Mouse (Mus musculus) adrenal gland, postnatal 10 days (tissue): ENCODE measurements around the gene Prss47. TPM values are rescaled to one million over a fixed set of nuclear protein-coding genes. Genes with fewer than 3 reads are reported as not detected.

ENCODE experiments used
- DNase-seq: peaks from one replicate; pipeline ENCODE4 v3.0.0; 2021; ENCODE audit warnings: mixed read lengths
- long read RNA-seq, 2 experiments: library from polyadenylated mRNA; stranded (forward); transcript quantifications; one replicate each; pipeline ENCODE4 v2.0.0; 2021
- total RNA-seq, 2 experiments: library from RNA; stranded (reverse); gene quantifications; 2 replicates each; pipeline ENCODE4 v1.2.3; 2021

Prss47 gene
- not detected for total RNA-seq
- long read RNA-seq, experiment 1, result 0 reads
- long read RNA-seq, experiment 2, result 0 reads

DNA sequence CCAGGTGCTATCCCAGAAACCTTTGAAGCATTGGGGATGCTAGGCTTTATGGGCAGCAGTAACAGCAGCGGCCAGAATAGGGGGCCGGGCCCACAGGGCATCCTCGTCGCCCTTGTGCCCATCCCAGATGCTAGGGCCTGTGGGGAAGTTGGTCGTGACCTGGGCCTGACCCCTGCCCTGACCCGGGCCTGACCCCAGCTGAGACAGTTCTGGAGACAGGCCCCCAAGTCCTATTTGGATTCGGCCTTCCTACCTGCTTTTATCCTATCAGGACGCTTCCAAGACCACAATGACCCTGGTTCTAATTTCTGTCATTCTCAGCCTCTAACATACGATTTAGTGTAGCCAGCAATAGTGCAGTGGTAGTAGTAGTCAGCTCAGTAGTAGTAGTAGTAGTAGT lies at the start of gene Prss47:
Gene Prss47 (minus strand): TSS at position 101 of the 400 bp plus-strand sequence.
- no peak for DNase-seq

DNA sequence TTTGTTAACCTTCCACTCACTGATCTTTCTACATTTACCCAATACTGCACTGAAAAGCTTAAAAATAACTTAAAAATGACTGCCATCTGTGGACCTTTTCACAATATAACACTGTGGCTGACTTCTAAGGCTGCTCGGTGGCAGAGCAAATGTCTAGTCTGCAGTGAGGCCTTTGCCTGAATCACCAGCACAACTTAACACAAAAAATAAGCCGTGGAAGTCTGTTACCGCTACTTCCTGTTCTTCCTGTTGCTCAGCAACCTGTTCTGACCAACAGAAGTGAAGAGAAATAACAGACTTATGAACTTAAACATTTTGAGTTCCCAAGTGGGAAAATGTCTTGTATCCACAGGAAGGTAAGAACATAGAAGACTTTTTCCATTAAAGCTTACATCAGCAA lies 48.7 kb upstream of the Prss47 start:
- no peak for DNase-seq

DNA sequence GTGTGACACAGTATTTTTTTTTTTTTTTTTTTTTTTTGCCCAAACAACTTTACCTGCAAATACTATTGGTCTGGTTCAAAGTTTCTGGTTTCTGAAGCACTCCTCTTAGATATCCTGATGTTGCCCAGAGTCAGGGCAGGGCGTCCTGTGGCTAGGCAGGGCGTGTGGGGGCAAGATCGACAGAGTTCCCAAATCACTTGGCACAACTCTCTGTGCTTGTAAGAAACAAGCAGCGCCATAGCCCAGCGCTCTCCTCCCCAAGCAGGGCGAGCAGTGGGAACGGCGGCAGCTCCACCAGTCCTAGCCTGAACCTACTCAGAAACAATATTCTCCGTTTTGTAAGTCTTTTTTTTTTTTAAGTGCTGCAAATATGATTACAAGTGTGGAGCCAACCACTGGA lies 48.1 kb upstream of the Prss47 start:
- DNase-seq, result no peak

DNA sequence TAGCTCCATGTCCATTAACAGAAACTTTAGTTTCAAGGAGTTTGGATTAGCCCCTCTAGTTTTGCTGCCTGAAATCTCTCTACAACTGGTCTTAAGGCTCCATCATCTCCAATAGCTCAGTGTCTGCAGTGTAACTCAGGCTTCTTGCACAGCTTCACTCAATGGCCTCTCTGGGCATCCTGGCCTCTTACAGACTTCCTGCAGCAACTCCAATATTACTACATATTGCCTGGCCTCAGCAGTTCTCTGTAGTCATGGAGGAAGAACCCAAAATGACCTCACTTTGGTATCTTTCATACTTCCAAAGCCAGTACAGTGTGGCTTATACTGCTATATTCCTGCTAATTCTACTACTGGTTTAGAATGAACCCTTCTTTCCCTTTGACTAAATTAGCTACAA lies 44.5 kb upstream of the Prss47 start:
- DNase-seq, result no peak

DNA sequence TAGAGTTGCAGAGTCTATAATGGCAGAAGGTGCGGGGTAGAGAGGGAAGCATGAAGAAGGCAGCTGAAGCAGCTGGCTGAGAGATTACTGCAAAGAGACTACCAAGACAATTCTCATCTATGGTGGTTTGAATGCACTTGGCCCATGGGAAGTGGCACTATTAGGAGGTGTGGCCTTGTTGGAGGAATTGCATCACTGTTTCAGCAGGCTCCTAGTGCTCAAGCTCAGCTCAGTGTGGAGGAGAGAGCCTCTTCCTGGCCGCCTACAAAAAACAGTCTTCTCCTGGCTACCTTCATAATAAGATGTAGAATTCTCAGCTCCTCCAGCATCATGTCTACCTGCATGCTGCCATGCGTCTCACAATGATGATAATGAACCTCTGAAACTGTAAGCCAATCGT lies 43.4 kb upstream of the Prss47 start:
- DNase-seq, result no peak

DNA sequence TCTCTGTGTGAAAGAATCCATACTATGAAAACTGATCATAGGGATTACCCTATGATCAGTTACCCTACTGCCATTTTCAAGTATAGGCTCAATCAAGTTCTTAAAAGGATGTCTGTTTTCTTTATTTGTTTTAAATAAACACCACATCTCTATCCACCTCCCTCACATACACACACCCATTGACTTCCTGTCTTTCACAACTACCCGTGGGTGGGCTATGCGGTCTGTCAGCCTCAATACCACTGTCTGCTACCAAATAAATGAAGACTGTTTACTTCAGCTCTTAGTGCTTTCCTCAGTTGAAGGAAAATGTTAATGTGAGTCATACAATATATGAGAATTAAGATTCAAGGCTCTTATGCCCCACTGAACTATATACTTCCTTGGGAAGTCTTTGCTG lies 17.4 kb upstream of the Prss47 start:
- DNase-seq, result no peak

DNA sequence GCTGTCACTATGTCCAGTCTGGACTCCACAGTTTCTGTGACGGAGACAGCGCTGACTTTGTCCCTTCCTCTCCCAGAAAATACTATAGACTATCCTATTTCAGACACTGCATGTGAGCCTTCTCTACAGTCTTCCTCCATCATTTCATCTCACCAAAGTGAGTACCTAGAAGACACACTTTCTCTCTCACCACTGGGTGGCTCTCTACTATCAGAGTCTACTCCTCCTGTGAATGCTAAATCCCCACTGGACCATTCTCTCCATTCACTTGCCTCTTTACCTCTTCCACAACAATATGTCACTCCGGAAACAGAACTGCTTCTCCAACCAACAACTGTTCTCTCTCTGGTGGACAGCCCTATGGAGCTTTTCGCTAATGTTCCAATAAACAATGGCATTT lies 17.5 kb downstream of the Prss47 start:
- DNase-seq, result peak; percentile 3

DNA sequence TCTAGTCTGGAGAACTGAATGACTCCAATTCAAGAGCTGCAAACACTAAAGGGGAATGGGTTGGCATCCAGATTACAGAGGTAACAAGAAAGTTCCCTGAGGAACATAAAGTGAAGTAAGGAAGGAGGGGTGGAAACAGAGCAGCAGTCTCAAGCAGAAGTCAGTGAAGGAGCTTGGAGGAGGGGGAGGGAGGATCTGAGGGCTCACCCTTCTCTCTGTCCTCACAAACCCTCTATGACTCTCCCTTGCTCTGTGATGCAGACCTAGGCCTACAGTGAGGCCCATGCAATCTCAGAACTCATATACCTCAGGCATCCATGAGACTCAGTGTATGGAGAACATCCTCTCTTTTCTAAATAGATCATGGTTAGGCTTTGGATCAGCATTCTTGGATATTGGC lies 19.8 kb downstream of the Prss47 start, which contains the start of gene Spata31d1c:
Gene Spata31d1c (plus strand): TSS at position 301 of the 400 bp plus-strand sequence.
- DNase-seq, result no peak

DNA sequence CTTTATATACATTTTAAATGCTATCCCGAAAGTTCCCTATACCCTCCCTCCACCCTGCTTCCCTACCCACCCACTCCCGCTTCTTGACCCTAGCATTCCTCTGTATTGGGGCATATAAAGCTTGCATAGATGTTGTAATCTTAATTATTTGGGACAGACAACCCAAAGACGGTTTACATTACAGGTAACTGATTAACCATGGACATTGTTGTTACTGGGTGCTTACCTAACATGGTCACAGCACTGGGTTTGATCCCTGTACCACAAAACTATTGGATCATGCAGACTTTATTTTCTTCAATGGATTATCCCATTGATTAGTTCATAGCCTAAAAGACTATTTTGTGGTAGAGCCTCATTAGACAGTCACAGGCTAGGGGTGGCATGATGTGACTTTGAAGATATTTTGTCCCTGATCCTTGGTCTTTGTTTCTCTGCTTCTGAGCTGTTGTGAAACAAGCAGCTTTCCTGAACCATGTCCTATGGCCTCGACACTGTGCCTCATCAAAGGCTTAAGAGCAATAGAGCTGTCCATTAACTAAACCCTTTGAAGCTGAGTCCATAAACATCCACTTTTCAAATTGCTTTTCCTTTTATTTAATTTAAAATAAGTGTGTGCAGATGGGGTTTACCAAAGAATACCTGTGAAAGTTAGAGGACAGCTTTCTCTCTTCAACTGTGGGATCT lies 41.4 kb downstream of the Prss47 start:
- no peak for DNase-seq

DNA sequence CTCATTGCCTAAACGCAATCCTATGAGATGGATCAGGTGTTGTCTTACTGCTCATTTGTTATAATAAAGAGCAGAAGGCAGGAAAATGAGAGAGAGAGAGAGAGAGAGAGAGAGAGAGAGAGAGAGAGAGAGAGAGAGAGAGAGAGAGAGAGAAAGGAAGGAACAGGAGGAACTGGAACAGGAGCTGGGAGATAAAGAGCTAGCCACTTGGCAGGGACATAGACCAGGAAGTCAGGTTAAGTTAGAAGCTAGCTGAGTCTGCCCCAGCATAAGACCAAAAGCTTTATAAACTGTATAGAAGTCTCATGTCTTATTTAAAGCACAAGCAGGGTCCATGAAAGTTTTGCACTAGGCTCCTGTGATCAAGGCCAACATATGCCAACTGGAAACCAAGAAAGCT lies 44.6 kb downstream of the Prss47 start:
- no peak for DNase-seq

DNA sequence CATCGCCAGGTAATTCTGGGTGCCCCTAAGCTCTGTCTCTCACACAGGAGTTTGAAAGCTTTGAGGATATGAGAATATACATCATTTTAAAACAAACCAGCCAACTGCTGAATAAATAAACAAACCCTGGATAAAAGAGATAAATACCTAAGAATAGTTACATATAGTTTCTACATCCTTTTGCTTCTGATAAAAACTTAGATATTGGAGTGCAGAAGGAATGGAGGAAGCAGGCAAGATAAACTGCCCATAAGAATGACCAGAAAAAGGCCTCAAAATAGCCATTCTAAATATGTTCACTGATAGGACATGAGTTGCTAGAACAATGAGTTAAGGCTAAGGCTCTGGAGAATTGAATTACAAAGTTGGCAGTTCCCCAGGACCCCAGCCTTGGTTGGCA lies 45.8 kb downstream of the Prss47 start:
- peak; percentile 18 for DNase-seq

DNA sequence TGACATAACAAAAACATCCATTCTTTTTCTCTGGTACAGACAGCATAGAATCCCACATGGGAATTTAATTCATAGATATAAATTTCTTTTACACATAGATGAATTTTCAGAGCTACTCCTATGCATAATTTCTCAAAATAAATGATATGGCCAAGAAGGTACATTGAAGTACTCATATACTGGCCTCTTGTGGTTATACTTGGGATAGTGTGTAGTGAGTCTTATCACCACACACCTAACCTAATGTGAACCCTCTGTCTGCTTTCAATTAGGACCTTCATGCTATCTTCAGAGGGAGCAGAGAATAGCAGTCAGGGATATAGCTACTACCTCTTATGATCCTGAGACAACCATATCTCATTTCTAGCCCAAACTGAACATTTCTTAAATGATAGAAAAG lies 47.1 kb downstream of the Prss47 start:
- DNase-seq, result no peak

Other genes with a start within 250 kb of the Prss47 start
- gene Cntnap3, start 148.8 kb downstream of the Prss47 start, total RNA-seq, result under 1 TPM; 0.06 to 0.15 TPM
- not detected for gene Spata31, start 135.4 kb downstream of the Prss47 start, total RNA-seq
- not detected for gene Spata31d1c, start 19.7 kb downstream of the Prss47 start, total RNA-seq
- 10 to 100 TPM; 45.3 to 48.8 TPM for gene Mfsd14b, start 60.2 kb upstream of the Prss47 start, total RNA-seq
- not detected for gene Olfr465-ps1, start 85.3 kb upstream of the Prss47 start, total RNA-seq
- gene Olfr466, start 97.5 kb upstream of the Prss47 start, total RNA-seq, result not detected
- under 1 TPM in 1 of 2 experiments, not detected in 1; 0.36 TPM for gene Nlrp4f, start 153.2 kb upstream of the Prss47 start, total RNA-seq
- not detected for gene Gm10775, start 206.8 kb upstream of the Prss47 start, total RNA-seq
- gene Zfp369, start 226.1 kb upstream of the Prss47 start, total RNA-seq, result 10 to 100 TPM; 21.1 to 29.3 TPM